Mouse (Mus musculus) intestine, embryonic 14.5 days (tissue): ENCODE measurements around the gene Mical1. TPM values are rescaled to one million over a fixed set of nuclear protein-coding genes. Genes with fewer than 3 reads are reported as not detected.

ENCODE experiments used
- ATAC-seq: fragments of 200-750 bp; cut with Nextera tagmentation; replicated peaks from 2 replicates; pipeline ENCODE4 v1.8.0; 2017; ENCODE audit warnings: low read depth, moderate number of reproducible peaks, moderate TSS enrichment, moderate library complexity; ENCODE audit not compliant: low FRiP score, low TSS enrichment
- DNase-seq: peaks from one replicate; pipeline ENCODE4 v3.0.0-alpha.2; 2018; ENCODE audit warnings: low spot score
- H3K27ac ChIP-seq: fragments of 300-500 bp; sonication (generic); 2 replicates; pipeline ENCODE4 v1.5.1; 2014; ENCODE audit warnings: low read depth, mild to moderate bottlenecking, control low read depth
- H3K27me3 ChIP-seq: fragments of 300-500 bp; sonication (generic); replicated peaks from 2 replicates; pipeline ENCODE4 v1.6.1; 2014; ENCODE audit warnings: low read length, control low read depth; ENCODE audit not compliant: control insufficient read depth, insufficient read depth
- H3K36me3 ChIP-seq: fragments of 300-500 bp; sonication (generic); 2 replicates; pipeline ENCODE4 v1.6.1; 2014; ENCODE audit warnings: low read length, control low read depth; ENCODE audit not compliant: control insufficient read depth, insufficient read depth
- H3K4me1 ChIP-seq: fragments of 300-500 bp; sonication (generic); replicated peaks from 2 replicates; pipeline ENCODE4 v1.6.1; 2014; ENCODE audit warnings: low read length, control low read depth, mixed read lengths; ENCODE audit not compliant: control insufficient read depth, insufficient read depth
- H3K4me2 ChIP-seq: fragments of 300-500 bp; sonication (generic); 2 replicates; pipeline ENCODE4 v1.6.1; 2014; ENCODE audit warnings: low read length
- H3K4me3 ChIP-seq: fragments of 300-500 bp; sonication (generic); 2 replicates; pipeline ENCODE4 v1.5.1; 2014; ENCODE audit warnings: low read depth, low read length, control low read depth, mixed read lengths
- H3K9ac ChIP-seq: fragments of 300-500 bp; sonication (generic); 2 replicates; pipeline ENCODE4 v1.6.1; 2014; ENCODE audit warnings: mild to moderate bottlenecking, low read length
- H3K9me3 ChIP-seq: fragments of 300-500 bp; sonication (generic); 2 replicates; pipeline ENCODE4 v1.6.1; 2016; ENCODE audit warnings: low read length, control low read depth; ENCODE audit not compliant: control insufficient read depth
- WGBS: fragments of 180-500 bp; shearing (Covaris S2); extraction: QIAGEN DNeasy Blood & Tissue Kit; methylation state at CpG from one replicate; pipeline ENCODE4 v1.1.7; 2014; 5-methylcytosine and 5-hydroxymethylcytosine counted together
- polyA plus RNA-seq: library from polyadenylated mRNA; unstranded; fragments of >200 nt; fragmentation: Nextera tagmentation; extraction: Ambion mirVana; gene quantifications from 2 replicates; pipeline ENCODE4 v1.2.1, GENCODE M21; 2014

The Mical1 gene
- polyA plus RNA-seq, 1 experiment from 2014 or later = 30.1 TPM

DNA sequence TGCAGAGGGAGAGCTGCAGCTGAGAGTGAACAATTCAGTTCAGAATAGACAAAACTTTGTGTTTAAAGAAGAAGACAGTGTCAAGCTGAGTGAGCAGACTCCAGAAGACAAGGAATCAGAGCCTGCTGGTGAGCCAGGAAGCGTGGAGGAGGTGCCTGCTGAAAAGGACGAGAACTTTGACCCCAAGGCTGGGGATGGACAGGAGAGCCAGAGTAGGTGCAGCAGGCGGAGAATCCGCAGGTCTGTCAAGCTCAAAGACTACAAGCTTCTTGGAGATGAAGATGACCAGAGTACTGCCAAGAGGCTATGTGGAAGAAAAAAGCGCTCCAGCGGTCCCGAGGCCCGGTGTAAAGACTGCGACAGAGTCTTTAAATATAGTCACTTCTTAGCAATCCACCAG, 24.5 kb upstream of the Mical1 start:
- Histone ChIP-seq H3K27me3 (no peaks in the 10 kb centered on the region), H3K36me3 (peaks cover 37% of the 10 kb centered on the region), H3K4me2 (no peak overlapping the region), H3K9me3 (no peaks in the 10 kb centered on the region), H3K27ac (no peak overlapping the region), H3K4me1 (peaks cover 9% of the 10 kb centered on the region), H3K4me3 (no peak overlapping the region), H3K9ac (no peak overlapping the region)
- DNase-seq (no peak), ATAC-seq (no peak)
- 90% methylated on average over 9 of the region's 9 CpGs for WGBS

DNA sequence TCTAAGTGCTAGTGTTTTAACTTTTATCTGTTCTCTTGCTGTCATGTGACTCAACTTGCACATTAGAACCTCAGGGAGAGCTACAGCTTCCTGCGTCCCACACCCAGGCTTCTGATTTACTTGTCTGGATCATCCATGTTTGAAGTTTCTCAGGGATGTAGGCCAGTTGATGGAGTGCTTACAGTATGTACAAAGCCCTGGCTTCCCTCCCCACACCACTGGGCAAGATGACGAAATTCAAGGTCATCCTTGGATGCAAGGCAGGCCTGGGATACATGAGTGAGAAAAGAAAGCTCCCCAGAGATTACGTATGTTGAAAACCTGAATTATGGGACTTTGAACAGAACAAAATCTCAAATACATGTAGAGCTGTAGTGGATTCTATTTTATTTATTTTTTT, 23.3 kb upstream of the Mical1 start:
- no peak overlapping the region for H3K4me3 ChIP-seq
- H3K9me3 ChIP-seq = no peaks in the 10 kb centered on the region
- H3K9ac ChIP-seq = no peak overlapping the region
- ATAC-seq = no peak
- no peak overlapping the region for H3K27ac ChIP-seq
- no peak overlapping the region for H3K4me2 ChIP-seq
- DNase-seq = no peak
- WGBS = 86% methylated on average over 3 of the region's 3 CpGs
- H3K36me3 ChIP-seq = peaks cover 46% of the 10 kb centered on the region
- H3K27me3 ChIP-seq = no peaks in the 10 kb centered on the region
- H3K4me1 ChIP-seq = peaks cover 9% of the 10 kb centered on the region

DNA sequence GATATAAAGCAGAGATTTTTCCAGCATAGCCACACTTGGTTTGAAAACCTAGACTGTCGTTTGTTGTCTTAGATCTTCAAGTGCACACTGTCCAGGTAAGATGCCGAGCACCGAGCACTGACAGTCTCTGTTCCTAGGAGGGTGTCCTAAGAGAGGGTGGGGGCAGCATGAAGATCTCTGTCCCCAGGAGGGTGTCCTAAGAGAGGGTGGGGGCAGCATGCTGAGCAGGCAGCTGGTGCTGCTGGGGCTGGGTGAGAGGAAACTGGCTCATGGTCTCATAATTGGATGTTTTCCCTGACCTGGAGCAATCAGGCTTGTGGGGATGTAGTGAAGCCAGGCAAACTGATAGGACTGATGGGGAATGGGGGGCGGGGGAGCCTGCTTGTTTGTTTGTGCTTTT, 16.1 kb upstream of the Mical1 start:
- no peaks in the 10 kb centered on the region for H3K9me3 ChIP-seq
- no peaks in the 10 kb centered on the region for H3K4me1 ChIP-seq
- H3K4me2 ChIP-seq = no peak overlapping the region
- no peaks in the 10 kb centered on the region for H3K27me3 ChIP-seq
- WGBS = 82% methylated on average over 4 of the region's 4 CpGs
- H3K4me3 ChIP-seq = no peak overlapping the region
- no peak overlapping the region for H3K27ac ChIP-seq
- no peak overlapping the region for H3K9ac ChIP-seq
- DNase-seq = no peak
- peaks cover 78% of the 10 kb centered on the region for H3K36me3 ChIP-seq
- no peak for ATAC-seq

DNA sequence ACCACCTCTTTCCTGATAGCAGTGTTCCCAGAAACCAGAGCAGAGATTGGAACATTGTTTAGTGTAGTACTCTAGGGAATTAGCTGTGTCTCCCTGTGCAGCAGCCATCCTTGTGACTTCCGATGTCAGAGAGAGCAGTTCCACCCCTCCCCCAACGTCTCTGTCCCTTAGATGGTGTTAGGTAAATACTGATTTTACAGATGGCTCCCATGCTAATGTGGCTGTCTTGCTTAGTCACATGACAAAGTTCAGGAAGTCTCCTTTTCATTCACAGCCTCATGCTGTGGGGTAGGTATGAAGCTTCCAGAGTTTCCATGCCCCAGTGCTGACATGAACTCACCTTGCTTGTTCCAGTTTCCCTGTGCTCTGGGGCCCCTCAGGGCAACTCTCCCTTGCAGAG, 15.6 kb upstream of the Mical1 start:
- 18% methylated on average over 2 of the region's 2 CpGs for WGBS
- H3K4me1 ChIP-seq = no peaks in the 10 kb centered on the region

DNA sequence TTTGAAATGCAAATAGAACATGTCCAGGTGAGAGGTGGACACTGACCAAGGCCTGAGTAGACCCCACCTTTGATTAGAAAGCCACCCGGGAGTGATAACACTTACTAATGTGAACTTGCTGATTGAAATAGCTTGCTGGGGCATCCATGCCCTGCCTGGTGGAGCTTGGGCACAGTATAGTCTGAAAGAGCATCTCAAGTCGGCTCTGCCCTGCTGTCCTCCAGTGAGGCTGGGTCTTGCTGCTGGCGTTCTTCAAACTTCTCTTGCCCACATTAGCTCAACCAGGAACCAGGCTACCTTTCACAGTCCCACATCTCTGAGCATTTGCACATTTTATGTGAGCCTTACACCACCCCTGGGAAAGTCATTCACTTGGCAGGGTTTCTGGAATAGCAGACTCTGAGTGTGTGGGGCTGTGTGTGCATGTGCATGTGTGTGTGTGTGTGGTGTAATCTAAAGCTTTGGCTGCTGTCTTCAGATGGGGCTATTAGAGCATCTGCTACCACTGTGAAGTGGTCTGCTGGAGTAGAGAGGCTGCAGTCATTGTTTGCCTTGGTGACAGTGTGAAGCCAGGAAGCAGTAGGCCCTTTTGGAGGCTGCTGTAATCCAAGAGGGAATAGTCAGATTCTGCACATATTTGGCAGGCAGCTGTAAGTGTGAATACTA, 14.9 kb upstream of the Mical1 start:
- ATAC-seq = no peak

More for the DNA sequence above, 15.6 kb upstream of the Mical1 start:
- DNase-seq (no peak), ATAC-seq (no peak)
- H3K4me2 ChIP-seq = no peak overlapping the region
- H3K4me3 ChIP-seq = no peak overlapping the region
- no peak overlapping the region for H3K9ac ChIP-seq
- H3K27ac ChIP-seq = no peak overlapping the region
- no peaks in the 10 kb centered on the region for H3K27me3 ChIP-seq
- H3K36me3 ChIP-seq = peaks cover 81% of the 10 kb centered on the region
- no peaks in the 10 kb centered on the region for H3K9me3 ChIP-seq

DNA sequence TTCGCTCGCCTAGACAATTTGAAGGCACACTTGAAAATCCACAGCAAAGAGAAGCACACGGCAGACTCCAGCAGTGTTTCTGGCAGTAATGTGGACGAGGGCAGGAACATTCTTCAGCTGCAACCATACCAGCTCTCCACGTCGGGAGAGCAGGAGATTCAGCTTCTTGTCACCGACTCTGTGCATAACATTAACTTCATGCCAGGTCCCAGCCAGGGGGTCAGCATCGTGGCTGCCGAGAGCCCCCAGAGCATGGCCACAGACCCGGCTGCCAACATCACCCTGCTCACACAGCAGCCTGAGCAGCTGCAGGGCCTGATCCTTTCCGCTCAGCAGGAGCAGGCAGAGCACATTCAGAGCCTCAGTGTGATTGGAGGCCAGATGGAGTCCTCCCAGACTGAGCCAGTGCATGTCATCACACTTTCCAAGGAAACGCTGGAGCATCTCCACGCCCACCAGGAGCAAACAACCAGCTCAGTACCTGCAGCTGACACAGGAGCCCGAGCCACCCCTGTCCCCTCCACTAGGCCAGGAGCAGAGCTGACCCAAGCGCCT, 11.6 kb upstream of the Mical1 start:
- peaks cover 54% of the 10 kb centered on the region for H3K36me3 ChIP-seq
- no peak overlapping the region for H3K27ac ChIP-seq
- no peak for ATAC-seq
- WGBS = 62% methylated on average over 15 of the region's 15 CpGs
- no peak overlapping the region for H3K9ac ChIP-seq
- DNase-seq = no peak
- H3K4me2 ChIP-seq = no peak overlapping the region
- H3K9me3 ChIP-seq = no peaks in the 10 kb centered on the region
- H3K27me3 ChIP-seq = no peaks in the 10 kb centered on the region
- no peak overlapping the region for H3K4me3 ChIP-seq
- no peaks in the 10 kb centered on the region for H3K4me1 ChIP-seq

More for the DNA sequence above, 14.9 kb upstream of the Mical1 start:
- Histone ChIP-seq H3K27me3 (no peaks in the 10 kb centered on the region), H3K9ac (no peak overlapping the region), H3K9me3 (no peaks in the 10 kb centered on the region), H3K27ac (no peak overlapping the region), H3K4me3 (no peak overlapping the region), H3K4me1 (no peaks in the 10 kb centered on the region), H3K4me2 (no peak overlapping the region), H3K36me3 (peaks cover 81% of the 10 kb centered on the region)
- DNase-seq = no peak
- WGBS = 92% methylated on average over 3 of the region's 3 CpGs

DNA sequence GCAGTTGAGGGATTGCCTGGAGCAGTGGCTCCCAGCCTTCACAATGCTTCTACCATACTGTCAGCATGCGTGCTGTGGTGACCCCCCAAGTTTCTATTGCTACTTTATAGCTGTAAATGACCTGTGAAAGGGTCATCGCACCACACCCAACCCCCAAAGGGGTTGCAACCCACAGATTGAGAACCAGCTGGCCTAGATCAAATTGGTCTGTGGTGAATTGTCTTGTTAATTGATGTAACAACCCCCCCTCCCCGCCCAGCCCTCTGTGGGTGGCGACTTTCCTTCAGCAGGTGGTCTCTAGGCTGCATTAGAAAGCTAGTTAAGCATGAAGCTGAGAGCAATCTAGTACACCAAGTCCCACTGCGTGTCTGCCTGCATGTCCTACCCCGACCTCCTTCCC, 8.8 kb upstream of the Mical1 start:
- Histone ChIP-seq H3K4me3 (no peak overlapping the region), H3K27me3 (no peaks in the 10 kb centered on the region), H3K9ac (no peak overlapping the region), H3K4me2 (no peak overlapping the region), H3K4me1 (no peaks in the 10 kb centered on the region), H3K27ac (no peak overlapping the region), H3K36me3 (peaks cover 29% of the 10 kb centered on the region), H3K9me3 (no peaks in the 10 kb centered on the region)
- ATAC-seq = no peak
- WGBS = 48% methylated on average over 6 of the region's 6 CpGs
- no peak for DNase-seq

DNA sequence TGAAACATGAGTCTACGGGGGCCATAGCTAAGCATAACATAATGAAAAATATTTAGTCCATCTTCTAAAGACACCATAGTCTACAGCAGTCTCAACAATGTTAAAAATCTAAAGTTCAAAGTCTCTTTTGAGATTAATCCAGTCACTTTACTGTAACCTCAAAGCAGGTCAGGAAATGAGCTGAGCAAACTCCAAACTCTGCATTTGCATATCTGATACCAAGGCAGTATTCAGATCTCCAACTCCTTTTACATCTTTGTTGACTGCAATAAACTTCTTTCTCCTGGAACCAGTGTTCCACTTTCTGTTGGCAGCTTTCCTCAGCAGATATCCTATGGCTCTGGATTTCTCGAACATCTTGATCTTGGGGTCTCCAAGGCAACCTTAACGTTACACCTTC, 5.4 kb upstream of the Mical1 start:
- no peak for ATAC-seq
- Histone ChIP-seq H3K9me3 (no peaks in the 10 kb centered on the region), H3K27ac (no peak overlapping the region), H3K4me1 (0 out of 2 replicates have a peak, but pooled peaks cover 3% of the 10 kb centered on the region), H3K9ac (no peak overlapping the region), H3K27me3 (no peaks in the 10 kb centered on the region), H3K4me2 (no peak overlapping the region), H3K4me3 (no peak overlapping the region), H3K36me3 (peaks cover 6% of the 10 kb centered on the region)
- no peak for DNase-seq
- WGBS = 92% methylated on average over 3 of the region's 3 CpGs

DNA sequence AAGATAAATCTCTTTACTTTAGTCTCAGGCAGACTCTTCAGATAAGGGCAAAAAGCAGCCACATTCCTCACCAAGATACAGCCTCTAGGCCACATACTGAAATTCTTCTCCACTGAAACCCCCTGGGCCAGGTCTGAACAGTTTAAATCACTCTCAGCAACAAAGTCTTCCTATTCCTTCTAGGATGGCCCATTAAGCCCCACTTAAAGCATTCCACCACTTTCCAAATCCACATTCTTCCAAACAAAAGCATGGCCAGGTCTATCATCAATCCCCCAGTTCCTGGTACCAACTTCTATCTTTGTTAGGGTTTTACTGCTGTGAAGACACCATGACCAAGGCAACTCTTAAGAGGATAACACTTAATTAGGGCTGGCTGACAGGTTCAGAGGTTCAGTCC, 3.6 kb upstream of the Mical1 start:
- no peak for DNase-seq
- H3K36me3 ChIP-seq = no peaks in the 10 kb centered on the region
- peaks cover 11% of the 10 kb centered on the region; the same call in 1 of the 2 replicates for H3K4me1 ChIP-seq
- no peak overlapping the region for H3K27ac ChIP-seq
- H3K9ac ChIP-seq = no peak overlapping the region
- no peaks in the 10 kb centered on the region for H3K27me3 ChIP-seq
- no peak overlapping the region for H3K4me2 ChIP-seq
- no peak for ATAC-seq
- H3K9me3 ChIP-seq = no peaks in the 10 kb centered on the region
- H3K4me3 ChIP-seq = no peak overlapping the region
